Mouse (Mus musculus): ENCODE measurements at regions not wholly inside any gene's neighbourhood (a gene's known extent, or its start where the extent isn't known, plus 50 kb on each side); places are given as distances from the start of the nearest gene placed in this dataset.

DNA sequence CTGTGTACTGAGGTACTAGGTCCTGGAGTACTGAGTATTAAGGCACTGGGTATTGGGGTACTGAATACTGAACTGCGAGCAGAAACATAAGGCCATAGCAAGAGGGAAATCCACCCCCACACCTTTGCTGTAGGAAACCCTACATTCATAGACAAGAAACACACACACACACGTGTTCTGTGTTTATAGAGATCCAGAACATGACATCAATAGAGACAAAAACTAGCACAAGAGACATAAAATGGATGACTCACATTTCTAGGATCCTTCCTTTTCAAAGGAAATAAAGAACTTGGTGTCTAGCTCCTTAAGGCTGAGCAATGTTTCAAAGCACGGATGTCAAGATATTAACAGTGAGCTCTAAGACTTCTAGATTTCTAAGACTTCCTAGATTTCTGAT, 49.9 kb upstream of the Nepro start:
- DNase-seq (ENCODE audit: low read depth, low spot score): no peak

DNA sequence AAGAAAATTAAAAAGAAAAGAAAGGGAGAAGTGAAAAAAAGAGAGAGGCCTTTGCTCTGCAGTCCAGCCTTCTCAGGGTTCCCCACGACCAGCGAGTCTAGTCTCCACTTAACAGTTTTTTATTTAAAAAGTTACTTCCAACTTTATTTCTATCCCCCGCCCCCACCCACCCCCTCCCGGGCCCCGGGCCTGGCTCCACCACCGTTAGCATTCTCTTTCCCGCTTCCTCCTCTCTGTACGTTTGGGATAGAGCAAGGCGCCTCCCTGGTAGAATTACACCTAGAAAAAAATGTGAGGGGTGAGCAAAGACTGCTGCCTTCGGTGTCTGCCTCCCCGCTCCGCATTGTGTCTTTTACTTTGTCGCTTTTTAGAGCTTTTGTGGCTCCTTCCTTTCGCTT, 51.7 kb upstream of the Nepro start:
- no peak for DNase-seq (ENCODE audit: low read depth, low spot score)

DNA sequence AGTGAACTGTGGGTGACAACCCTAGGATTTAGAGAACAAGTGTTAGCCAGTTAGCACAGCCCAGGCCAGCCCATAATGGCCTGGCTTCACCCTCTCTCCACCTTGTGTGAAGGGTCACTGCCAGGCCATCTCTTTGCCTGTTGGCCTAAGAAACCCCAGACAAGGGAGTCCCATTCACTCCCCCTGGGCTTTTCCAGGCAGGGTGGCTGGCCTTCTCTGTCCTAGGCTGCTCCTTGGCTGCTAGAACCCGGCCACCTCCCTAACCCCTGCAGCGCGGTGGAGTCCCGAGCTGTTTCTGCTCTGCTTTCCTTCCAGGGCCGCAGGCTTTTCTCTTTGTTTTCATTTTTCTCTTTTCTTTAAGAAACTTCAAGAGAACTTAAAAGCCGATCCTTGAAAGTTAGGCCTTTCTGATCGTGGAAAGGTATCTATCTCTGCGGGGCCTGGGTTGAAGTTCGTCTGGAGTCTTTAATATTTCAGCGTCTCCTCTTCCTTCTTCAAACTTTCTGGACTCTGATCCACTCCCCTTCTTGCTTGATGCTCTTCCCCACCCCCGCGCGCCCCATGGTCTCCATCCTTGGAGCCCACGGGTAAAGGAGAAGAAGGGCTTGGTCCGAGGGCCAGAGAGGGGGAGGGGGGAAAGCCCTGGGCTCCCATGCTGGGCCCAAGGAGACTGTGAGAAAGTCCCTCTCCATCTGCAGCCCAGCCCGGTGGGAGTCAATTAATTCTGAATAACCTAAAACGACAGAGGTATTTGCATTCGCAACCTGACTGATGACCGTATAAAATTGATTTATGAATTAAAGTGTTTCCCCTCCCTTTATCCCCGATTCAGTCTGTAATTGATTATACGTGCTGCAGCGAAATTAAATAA, 52.3 kb upstream of the Nepro start:
- no peak for DNase-seq (ENCODE audit: low read depth, low spot score)

DNA sequence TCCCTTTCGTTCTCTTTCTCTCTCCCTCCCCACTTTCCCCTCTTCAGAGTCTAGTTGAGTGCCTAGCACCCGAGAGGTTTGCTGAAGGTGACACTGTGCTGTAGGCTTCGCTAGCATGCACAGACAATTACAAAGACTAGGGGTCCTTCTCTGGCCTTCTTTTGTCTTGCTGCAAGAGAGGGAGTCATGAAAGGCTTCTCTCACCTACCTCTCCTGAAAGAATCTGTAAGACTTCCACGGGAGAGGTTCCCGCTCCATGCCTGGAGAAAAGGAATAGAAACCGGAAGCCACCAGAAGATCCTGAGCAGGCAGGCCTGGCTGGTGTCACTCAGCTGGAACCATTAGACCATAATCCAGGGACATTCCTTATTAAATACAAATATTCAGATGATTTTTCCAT, 56.0 kb upstream of the Nepro start:
- DNase-seq (ENCODE audit: low read depth, low spot score): no peak

DNA sequence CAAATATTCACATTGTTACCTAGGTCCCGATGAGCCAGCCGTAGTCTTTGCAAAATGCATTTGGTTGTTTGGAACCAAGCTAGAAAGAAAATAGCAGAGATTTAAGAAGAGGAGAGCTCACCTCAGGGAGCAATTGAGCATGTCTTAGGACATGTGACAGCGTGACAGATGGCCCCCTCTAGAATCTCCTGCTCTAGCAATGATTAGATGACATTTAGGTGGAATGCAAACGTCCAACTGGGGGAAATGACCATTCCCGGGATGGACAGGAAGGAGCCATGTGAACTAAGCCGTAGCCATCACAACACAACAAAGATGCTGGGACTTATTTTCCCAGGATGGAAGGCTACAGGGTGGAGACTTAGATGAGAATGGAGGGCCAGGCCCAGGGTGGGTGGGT, 57.0 kb upstream of the Nepro start:
- no peak for DNase-seq (ENCODE audit: low read depth, low spot score)

DNA sequence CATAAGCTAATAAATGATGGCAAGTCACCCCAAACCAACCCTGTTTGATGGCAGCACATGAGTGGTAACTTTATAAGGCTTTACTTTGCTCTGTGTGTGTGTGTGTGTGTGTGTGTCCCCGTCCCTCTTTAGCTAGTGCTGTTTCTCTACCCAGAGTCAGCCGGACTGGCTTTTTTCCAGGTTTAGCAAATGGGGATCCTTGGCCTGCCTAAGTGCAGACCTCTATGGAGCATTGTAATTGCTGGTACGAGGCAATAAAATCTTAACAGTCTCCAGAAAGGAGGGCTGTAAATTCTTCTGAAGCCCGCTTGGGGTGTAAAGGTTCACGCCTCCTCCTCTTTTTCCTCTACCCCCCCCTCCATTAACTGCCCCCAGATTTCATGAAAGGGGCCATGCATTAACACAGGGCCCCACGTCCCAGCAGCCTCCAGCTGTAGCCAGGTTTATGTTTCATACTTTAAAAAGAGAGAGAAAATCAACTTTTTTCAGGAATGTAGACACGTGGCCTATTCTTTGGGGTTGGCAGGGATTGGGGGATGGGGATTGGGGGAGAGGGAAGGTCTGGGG, 57.6 kb upstream of the Nepro start:
- DNase-seq (ENCODE audit: low read depth, low spot score): no peak

DNA sequence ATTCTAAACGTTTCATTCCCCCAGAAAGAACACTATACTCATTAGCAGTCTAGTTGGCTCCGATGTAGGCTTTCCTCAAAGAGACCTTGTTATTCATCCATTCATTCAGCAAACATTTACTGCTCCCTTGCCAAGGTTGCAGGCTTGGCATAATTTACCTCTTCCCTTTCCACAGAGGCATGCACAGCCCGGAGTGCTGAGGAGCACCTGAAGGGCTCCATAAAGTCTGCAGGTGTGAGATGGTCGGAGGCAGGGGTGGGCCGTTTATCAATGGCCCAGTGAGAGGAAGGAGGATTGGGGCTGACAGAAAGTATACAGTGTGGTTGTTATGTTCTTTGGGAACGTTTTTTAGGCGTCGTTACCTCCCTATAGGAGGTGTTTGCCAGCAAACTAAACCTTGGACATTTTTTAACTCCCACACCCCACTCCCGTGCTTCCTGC, 58.6 kb upstream of the Nepro start:
- DNase-seq (ENCODE audit: low read depth, low spot score): no peak

DNA sequence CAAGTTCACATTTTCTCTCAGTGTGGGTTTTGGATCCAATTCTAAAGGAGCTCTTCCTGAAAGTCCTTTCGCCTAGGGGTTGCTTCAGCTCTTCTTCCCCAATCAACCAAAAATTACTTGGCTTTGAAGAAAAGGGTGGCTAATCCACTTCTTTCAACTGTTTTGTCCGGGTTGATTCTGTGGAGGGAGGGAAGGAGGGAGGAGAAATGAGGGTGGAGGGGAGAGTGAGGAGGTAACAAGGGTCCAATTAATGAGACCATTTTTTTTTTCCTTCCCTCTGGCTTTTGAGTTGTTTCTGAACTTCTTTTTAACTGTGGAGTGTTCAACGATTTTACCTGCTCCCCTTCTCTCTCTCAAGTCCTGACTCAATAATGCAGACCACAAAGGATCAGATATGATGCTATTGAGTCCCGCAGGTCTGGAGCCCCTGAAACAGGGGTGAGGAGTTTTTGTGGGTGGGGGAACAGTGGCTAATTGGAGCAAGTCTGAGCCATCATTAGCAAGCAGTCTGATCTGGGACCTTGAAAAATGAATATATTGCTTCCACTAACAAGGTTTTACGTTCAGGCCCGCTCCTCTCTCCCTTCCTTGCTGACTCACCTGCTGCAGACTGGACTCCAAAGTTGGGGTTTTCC, 61.0 kb upstream of the Nepro start:
- no peak for DNase-seq (ENCODE audit: low read depth, low spot score)

DNA sequence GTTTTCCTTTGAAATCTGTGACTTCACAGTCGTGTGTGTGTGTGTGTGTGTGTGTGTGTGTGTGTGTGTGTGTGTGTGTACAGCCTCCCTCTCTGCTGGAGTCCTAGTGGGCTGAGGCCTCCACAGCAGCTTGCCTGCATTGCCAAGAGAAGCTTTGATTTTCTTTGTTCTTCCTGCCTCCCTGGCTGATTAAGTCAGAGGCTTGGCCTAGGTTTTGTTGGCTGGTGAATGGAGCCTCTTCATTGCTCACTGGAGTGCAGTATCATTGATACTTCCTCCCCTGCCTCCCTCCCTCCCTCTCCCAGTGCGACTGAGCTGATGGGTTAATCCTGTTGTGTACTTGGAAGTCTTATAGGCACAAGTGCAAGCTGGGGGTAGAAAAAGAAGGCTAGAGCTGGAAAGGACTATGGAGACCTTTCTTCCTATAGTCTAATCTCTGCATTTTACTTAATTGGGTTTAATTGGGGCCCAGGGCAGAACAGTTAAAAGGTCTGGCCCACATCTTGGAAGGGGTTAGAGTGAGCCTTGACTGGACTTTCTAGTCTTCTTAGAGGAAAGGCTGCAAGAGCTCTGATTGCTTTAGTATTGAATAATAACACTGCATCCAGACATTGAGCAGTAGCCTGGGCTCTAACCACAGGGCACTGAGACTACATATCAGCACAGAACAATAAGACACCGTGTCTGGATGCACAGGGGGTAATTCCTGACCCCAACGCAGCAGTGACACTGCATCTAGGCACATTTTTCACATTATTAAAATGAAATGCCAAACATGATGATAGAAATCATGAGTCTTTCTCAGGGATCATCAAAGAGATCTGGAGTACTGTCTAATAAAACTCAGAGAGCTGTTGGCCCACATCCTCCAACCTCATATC, 62.9 kb upstream of the Nepro start:
- no peak for DNase-seq (ENCODE audit: low read depth, low spot score)

DNA sequence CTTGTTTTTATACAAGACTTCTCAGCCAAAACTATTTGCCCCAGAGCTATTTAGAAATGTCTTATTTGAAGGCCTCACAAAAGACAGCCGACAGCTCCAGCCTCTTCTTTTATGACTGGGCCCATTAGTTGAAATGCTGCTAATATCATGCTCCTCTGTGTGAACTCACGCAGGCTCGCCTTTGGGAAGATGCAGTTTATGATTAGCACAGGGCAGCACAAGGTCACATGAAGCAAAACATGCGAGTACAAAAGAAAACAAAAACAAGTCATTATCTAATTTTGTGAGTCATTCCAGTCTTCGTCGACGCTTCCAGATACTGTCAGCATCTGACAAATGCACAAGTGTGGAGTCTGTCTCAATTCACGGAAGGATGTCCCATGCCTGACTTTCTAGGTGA, 65.8 kb upstream of the Nepro start:
- no peak for DNase-seq (ENCODE audit: low read depth, low spot score)

DNA sequence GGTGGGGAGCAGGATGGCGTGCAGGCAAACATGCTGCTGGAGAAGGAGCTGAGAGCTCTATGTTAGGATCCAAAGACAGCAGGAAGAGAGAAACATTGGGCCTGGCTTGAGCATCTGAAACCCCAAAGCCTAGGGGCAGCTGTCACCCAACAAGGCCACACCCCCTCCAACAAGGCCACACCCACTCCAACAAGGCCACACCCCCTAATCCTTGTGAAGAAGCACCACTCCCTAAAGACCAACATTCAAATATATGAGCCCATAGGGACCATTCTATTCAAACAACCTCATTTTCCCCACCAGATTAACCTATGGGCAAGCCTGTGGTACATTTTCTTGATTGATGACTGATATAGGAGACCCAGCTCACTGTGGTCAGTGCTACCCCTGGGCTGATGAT, 67.9 kb upstream of the Nepro start:
- no peak for DNase-seq (ENCODE audit: low read depth, low spot score)

DNA sequence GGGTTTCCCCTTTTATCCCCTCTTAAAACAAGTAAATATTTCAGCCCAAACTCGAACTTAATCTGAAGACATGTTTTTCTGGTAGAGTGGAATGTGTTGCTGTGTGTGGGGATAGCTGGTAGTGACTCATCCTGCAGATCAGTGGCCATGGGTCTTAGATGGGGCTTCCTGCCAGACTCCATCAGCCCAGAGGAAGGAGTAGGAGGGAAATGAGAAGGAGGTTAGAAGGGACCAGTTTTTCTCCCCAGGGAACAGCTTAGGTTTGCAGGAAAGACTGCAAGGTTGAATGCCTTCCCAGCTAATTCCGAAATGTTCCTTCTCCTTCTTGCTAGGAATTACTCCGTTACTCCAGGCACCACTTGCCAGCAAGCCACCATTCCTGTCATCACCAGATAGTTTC, 68.8 kb upstream of the Nepro start:
- no peak for DNase-seq (ENCODE audit: low read depth, low spot score)

DNA sequence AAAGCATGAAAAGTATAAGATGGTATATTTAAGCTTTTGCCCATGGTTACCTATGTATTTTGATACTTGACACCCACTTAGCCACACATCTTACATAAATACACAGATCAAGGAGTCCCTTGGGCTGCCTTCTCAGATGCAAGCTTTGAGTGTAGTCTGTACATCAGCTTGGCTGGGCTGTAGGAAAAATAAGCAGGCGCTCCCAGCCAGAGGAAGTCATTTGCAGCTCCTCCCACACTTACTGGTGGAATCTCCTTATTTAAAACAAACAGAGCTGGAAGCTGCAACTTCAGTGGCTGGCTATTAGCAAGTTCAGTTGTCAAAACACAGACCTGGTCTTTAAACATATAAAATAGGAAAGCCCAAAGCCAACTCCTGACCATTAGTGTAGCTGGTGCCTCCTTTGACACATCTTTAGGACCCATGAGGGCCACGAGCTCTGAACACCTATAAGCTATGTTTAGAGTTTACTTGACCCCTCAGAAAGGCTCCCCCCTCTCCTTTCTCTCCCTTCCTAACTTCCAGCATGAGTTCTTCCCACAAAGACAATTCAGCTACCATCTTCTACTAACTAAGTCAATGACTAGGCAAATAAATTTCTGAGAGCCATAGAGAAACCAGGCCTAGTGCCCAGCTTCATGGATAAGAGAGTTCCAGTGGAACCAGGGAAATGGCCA, 75.4 kb upstream of the Nepro start:
- no peak for DNase-seq (ENCODE audit: low read depth, low spot score)

DNA sequence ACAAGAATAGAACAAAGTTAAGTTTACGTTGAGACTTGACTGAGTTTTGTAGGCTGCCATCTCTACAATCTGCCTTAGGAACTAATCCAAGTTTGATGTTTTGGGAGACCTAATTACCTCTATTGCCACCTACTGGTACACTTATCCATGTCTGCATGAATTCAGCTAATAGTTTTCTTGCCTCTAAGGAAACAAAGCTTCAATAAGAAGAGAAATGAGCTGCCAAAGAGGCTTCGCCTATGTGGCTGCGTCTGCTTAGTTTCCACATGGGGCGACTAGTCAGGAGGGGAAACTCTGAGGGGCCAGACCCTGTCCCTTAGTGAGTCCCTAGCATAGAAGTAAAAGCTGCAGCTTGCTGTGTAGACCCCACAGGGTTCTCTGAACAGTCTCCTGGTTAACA, 80.1 kb upstream of the Nepro start:
- DNase-seq (ENCODE audit: low read depth, low spot score): peak; percentile 5

DNA sequence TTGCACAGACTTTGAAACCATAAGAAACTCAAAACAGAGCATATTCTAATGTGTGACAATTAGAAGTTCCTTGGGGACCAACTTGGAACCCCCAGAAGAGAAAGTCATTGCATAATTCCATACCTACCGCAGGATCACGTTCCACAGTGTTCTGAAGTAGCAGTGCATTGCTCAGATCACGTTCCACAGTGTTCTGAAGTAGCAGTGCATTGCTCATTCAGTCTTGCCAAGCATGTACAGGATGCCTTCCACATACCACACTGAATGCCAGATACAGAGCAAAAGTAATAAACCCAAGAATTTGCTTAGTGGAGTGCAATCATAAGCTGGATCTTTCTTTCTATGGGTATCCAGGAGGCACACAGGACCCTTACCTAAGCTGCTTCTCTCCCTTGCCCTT, 78.4 kb upstream of the Boc start:
- no peak for DNase-seq (ENCODE audit: low read depth, low spot score)

DNA sequence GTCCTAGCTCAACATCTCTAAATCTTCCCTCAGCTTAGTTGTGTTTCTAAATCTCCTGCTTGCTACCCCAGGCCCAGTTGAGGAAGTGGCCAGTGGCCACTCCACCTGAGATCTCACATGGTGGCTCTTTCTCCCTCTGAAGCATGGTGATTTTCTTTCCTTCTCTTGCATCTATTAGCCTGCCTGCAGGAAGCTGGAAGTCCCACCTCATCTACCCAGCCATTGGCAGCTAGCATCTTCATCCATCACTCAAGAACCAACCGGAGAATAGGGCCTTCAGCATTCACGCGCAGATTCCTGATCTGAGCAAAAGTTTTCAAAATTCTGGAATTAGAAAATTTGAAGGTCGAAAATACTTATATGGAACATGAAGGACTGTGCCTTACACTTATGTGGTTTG, 75.8 kb upstream of the Boc start:
- DNase-seq (ENCODE audit: low read depth, low spot score): no peak

DNA sequence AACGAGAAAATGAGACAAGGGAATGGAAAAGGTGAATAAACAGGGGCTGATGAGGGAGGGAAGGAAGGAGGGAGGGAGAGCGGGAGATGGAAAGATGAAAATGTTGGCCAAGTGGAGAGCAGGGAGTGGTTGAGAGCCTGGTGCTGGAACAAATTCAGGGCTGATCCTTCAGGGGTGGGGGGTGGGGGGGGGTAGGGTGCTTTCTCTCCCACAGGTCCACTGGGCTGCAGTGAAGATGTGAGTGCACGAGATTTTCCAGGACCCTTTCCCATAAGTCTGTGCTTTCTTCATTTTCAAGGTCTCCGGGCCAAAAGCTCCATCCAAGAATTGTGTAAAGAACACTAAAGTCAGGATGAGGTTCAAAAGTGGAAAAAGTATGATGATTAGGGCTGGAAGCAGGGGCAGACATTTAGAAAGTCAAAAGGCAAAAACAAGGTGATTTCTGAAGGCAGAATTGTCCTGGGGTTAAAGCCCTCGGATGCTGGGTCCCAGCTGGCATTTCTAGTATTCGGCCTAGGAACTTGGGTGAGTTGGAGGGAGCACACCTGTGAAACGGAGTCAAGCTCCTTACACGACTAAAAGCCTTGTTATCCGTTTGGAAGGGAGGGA, 74.5 kb upstream of the Boc start:
- no peak for DNase-seq (ENCODE audit: low read depth, low spot score)

DNA sequence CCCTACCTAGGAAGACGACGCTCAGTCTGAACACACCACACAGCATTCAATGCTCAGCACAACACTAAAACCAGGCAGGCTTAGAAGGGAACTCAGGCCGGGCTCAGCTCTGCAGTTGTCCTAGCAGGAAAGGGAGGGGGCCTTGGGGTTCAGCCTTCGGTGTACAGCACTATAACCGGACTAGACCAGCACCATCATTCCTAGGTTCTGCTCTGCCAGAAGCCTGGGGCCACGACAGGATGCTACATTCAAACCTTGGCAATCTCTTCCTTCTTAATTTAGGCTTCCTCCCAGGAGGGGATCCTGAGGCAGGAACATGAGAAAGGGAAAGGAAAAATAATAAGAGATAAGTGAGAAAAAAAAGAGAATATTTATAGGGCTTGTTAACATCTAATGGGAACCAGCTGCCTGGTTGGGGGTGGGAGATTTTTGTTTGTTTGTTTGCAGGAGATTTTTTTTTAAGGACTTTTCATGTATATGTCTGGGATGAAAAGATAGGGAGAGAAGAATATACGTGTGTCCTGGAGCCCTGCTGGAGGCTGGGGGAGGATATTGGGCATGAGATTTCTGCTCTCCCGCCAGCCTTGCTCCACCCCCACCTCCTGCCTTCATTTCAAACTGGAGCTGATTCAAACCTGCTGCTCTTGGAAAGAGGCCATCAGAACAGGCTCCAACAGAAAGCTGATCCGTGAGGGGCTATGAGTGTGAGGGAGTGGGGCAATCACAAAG, 73.8 kb upstream of the Boc start:
- DNase-seq (ENCODE audit: low read depth, low spot score): no peak

DNA sequence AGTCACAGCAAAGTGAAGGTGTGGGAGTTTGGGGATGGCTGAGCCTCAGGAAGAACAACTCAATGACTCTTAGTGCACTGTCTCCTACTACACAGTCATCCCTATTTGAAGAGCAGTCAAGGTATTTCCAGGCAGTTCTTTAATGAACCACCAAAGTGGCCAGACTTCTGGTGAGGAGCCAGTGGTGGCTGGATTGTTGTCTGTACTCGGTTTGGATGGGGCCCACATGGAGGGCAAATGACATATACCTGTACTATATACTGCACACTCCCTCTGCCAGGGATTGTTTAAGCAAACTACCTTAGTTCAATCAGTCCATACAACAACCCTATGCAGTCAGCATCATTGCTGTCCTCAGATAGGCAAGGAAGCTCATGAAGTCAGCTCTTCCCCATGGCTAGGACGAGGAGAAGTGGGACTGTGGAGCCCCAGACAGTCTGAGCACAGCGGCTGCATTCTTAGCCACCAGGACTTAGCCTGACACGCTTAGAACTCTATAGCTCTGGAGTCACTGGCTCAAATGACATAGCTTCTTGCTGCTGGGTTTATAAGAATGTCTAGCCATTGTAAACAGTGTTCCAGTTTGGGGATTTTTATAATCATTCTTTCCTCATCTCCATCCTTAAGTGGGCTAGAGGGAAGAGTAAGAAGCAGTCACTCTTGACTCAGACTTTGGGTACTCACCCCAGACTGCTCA, 72.8 kb upstream of the Boc start:
- DNase-seq (ENCODE audit: low read depth, low spot score): no peak

DNA sequence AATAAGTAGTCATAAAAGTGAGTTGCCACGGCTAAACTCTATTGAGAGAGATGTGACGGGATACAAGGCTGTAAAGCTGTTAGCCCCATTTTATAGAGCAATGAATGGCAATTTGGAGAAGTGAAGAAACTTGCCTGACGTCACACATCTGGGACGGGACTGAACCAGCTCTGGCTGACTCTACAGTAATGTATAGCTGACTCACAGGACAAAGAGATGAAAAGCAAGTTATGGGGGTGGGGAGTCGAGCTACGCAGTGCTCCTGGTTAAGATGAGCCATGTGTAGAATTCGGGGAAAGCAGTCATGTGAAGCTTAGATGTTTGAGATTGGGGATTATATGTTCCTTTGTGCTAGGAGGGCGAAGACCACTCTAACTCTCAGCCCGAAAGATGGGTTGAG, 72.2 kb upstream of the Boc start:
- no peak for DNase-seq (ENCODE audit: low read depth, low spot score)

Data from retina, postnatal 7 days (tissue).